Mouse (Mus musculus) B cell, adult (primary cell): ENCODE results near the gene Gp1bb. TPM values are rescaled to one million over a fixed set of nuclear protein-coding genes. Genes with fewer than 3 reads are reported as not detected.

Experiments
- total RNA-seq: library from RNA; stranded (reverse); gene quantifications from 4 replicates; pipeline ENCODE4 v1.2.4, GENCODE M21; 2023; ENCODE audit not compliant: inconsistent age

Gene Gp1bb
- total RNA-seq: not detected in 4 replicates

DNA sequence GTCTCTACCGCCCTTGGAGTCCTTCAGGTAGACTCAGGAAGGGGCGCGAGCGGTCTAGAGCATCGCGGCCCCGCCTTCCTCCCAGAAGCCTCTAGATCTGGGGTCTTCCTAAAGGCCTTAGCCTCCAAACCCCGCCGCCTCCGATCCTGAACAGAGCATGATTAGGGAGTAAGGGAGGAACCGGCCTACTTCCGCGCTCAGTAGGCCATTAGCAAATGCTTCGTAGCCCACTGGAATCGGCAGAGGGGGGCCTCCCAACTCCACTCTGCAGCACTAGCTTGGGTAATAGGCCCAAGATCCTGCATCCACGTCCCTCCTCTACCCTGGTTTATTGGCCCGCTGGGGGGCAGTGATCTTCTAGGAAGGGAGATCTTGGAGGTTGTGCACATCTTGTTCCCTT, at the start of gene Gp1bb:
Gp1bb (minus strand) TSS at position 385 of the 400 bp plus-strand sequence.

DNA sequence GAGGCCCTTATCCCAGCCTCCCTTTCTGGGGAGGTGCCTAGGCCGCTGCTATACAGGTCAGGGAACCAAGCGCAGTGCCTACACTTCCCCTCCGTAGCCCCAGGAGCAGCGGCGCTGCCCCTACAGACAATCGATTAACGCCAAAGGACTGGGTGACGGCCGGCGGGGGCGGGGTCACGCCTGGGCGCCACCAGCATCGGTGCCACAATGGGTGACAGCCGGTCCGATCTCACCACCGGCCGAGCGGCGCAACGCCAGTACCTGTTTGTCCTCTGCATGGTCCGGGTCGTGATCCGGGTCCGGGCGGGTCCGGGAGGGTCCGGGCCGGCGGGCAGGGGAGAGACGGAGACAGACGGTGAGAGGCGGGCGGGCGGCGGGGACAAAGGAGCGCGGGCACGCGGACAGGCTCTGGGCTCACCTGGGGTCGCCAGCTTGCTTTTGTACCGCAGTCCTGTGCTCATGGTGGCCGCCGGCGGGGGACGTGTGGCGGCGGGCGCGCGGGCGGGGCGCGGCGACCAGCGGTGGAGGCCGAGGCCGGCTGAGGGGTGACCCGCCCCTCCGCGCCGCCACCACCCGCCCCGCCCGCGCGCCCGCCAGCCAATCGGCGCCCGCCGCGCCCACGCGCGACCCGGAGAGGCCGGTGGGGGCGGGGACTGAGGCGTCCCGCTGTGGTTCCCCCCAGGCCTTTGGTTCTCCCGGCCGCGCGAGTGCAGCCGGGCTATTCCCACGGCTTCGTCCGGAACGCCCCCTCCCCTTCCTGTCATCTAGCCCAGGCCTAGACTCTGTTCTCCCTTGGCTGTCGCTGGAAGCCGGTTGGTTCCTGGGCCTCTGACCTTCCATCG, 7.4 kb upstream of the Gp1bb start, which contains the start of gene Sept5:
Sept5 (minus strand) TSS at position 565 of the 842 bp plus-strand sequence.

DNA sequence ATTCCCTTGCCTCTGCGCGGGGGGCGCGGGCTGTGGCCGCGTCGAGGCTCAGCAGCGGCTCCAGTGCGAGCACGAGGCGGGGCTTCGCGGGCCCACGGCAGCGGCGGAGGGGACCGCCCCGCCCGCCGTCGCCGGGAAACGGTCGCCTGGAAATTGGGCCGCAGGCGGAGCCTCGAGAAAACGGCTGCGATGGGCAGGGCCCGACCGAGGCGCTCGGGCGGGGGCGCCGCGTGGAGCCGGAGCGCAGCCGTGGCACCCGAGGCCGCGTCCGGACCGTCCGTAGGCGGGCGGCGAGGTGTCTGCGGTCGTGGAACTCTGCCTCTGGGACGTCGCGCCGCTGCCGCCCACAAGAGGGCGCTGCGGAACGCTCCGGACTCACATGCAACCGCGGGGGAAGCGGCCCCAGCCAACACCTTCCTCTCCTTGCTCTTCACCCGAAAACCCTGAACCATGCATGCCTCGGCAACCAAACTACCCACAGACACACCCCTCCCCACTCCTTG, 4.2 kb upstream of the Gp1bb start, which contains the start of gene Gm49601:
Gm49601 (minus strand) TSS at position 52 of the 503 bp plus-strand sequence.

DNA sequence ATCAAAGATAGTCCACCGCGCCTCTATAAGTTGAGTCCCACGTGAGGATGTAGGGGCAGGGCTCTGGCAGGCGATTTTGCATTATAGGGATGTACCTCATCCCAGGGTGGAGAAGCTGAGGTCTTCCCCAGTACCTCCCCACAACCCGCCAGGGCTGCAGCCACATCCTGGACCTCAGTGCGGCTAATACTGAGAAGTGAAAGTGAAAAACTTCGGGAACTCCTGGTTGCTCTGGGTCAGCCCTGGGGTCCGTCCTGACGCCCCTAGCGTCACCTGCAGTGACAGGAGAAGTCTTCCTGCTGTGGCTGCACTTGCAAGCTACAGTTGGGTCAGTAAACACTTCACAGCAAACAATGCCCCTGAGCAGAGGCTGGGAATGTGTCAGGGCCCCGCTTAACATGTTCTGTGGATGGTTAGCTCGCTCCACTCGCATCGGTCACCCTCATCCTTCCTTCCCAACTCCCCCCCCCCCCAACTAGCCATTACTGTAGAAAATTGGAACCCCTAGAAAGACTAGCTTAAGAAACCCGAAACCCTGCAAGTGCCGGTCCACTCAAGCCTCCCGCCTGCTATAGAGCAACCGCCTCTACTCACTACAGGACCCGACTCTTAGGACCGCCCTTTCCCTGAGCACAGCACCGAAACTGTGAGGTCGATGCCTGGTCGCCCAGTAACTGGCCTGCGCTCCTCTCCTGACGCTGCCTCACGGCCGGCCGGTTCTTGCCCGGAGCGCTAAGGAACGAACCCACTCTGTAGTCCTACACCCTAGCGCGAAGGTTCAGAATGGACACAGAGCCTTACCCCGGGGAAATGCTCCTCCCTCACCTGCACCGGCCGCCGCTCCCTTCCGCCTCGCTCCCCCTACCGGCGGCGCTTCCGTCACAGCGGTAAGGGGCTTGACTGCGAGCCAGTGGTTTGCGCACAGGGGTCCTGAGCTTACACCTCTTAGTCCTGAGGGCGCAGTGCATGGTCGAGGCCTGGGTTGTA, 32.1 kb downstream of the Gp1bb start, which contains the start of gene Tbx1:
Tbx1 (minus strand) TSS at position 868 of the 987 bp plus-strand sequence.

Other genes with a start within 250 kb of the Gp1bb start
- gene Txnrd2, start 196.0 kb downstream of the Gp1bb start, total RNA-seq: 16.5 to 19.6 TPM (median 17.9 TPM) in 4 replicates
- gene Comt, start 195.6 kb downstream of the Gp1bb start, total RNA-seq: 11.0 to 14.4 TPM (median 12.7 TPM) in 4 replicates
- gene Gnb1l, start 123.7 kb downstream of the Gp1bb start, total RNA-seq: 4.9 to 7.2 TPM (median 5.9 TPM) in 4 replicates
- 4.6 to 7.3 TPM (median 5.4 TPM) in 4 replicates for gene Rtl10, start 123.5 kb downstream of the Gp1bb start, total RNA-seq
- gene Tbx1, start 31.7 kb downstream of the Gp1bb start, total RNA-seq: not detected in 4 replicates
- gene Gm49601, start 4.0 kb upstream of the Gp1bb start, total RNA-seq: 0.26 TPM in 1 of 4 replicates, not detected in the others
- not detected in 4 replicates for gene Sept5, start 7.6 kb upstream of the Gp1bb start, total RNA-seq
- not detected in 4 replicates for gene Cldn5, start 154.4 kb upstream of the Gp1bb start, total RNA-seq
- 89.9 to 110 TPM (median 101 TPM) in 4 replicates for gene Ufd1, start 189.4 kb upstream of the Gp1bb start, total RNA-seq
- 3.0 to 5.0 TPM (median 4.2 TPM) in 4 replicates for gene Cdc45, start 189.6 kb upstream of the Gp1bb start, total RNA-seq
- 37.6 to 51.1 TPM (median 40.1 TPM) in 4 replicates for gene 2510002D24Rik, start 214.2 kb upstream of the Gp1bb start, total RNA-seq
- gene Gm28539, start 214.2 kb upstream of the Gp1bb start, total RNA-seq: 1.4 to 10.6 TPM (median 4.7 TPM) in 3 of 4 replicates, not detected in the other